Mouse (Mus musculus): ENCODE results near the gene Cdkn2b. TPM values are rescaled to one million over a fixed set of nuclear protein-coding genes. Genes with fewer than 3 reads are reported as not detected.

Gene Cdkn2b
- total RNA-seq (2021), result 3.0 and 3.8 TPM in 2 replicates
- long read RNA-seq, experiment 1, partial matches to known transcripts, result 0 of 3 reads
- long read RNA-seq, experiment 1, other reads (novel, unspliced or antisense), result 0 of 3 reads
- long read RNA-seq, experiment 2, transcript Cdkn2b-201 (2 exons, 1,390 nt), result major isoform, 6 of 8 reads
- long read RNA-seq, experiment 2, partial matches to known transcripts, result 0 of 8 reads
- long read RNA-seq, experiment 2, other reads (novel, unspliced or antisense), result 2 of 8 reads

DNA sequence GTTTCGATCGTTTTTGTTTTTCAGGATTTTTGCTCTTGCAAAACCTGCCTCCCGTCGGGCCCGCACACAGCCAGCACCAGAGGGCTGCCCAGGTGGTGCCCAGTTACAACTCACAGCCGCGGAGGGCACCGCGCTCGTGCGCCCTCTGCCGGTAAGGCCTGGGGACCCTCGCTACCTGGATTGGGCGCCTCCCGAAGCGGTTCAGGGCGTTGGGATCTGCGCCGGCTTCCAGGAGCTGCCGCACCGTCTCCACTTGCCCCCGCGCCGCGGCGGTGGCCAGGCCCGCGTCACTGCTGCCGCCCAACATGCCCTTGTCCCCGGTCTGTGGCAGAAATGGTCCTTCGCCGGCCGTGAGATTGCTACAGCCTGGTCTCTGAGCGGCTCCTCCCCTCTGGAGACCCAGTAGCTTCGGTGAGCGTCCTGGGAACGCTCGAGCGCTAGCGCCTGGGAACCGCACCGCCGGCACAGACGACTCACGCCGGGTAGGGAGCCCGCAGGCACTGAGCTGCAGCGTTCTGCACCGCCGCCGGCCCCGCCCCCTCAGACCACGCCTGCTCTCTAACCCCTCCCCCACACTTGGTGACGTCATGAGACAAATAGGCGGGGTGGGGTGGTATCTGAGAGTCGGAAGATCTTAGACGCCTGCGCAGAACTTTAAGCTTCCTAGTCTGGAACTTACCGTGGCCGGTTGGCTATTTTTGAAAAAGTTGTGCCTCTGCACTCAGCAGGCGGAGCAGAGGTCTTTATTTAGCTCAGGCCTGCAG lies at the start of gene Cdkn2b:
Cdkn2b (minus strand) TSS at position 549 of the 764 bp plus-strand sequence.
- peak; percentile 97 for DNase-seq

- peak; percentile 45 for DNase-seq
Measured at GRCm38 (mm10) chr4:89360349-89360748, 49.5 kb upstream of the Cdkn2b start.

DNA sequence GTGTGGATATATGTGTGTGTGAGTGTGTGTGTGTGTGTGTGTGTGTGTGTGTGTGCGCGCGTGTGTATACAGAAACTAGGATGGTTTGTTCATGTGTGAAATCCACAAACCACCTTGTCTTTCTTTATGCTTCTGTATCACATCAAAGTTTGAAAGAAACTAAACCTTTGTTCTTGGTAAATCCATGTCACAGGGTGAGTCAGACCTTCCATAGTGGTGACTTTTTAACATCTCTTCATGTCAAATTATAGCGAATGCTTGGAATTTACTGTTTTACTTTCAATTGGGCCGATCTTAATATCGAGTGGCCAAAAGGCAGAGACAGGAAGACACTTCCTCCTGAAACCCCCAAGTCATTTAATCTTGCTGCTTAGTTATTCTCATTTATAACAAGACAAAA lies 48.7 kb upstream of the Cdkn2b start:
- DNase-seq, result no peak

- no peak for DNase-seq
Measured at GRCm38 (mm10) chr4:89353935-89354334, 43.1 kb upstream of the Cdkn2b start.

DNA sequence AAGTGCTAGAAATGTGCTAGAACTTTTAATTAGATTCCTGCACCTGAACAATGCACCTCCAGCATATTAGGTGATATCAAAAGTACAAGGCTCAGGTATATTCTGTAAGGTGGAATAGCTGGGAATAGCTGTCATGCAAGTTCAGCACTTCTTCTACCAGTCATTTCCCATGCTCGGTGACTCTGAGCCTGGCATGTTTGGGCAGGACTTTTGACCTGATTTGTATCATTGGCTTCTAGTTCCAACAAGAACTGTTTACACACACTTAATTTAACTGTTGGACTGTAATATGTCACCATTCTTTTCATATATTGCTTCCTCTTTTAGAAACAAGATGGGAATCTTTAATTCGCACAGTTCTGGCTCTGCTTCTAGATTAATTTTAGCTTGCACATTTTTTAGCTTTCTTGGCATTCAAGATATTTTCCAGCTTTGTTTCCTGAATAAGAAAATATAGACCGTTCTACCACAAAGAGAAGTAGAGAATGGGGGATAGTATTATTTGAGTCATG lies 42.3 kb upstream of the Cdkn2b start:
- no peak for DNase-seq

DNA sequence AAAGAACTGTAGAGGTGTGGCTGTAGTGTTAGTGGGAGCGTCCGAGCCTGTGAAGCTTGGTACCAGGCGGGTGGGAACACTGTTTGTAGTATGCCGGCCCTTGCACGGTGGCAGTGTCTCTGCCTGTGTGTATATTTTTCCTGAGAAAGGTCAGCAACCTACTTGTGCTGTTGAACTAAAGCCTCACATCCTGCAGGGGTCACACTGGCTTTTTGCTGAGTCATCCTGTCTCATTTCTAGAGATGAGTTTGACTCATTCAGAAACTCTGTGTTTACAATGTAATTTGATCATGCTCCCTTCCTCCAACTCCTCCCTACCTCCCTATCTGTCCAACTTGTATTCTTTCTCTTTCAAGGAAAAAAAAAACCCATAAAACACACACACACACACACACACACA lies 40.6 kb upstream of the Cdkn2b start:
- DNase-seq, result peak; percentile 39

GRCm38 (mm10) chr4:89350938-89351451 lies 40.2 kb upstream of the Cdkn2b start:
- no peak for DNase-seq

- DNase-seq, result no peak
Measured at GRCm38 (mm10) chr4:89350391-89350790, 39.6 kb upstream of the Cdkn2b start.

DNA sequence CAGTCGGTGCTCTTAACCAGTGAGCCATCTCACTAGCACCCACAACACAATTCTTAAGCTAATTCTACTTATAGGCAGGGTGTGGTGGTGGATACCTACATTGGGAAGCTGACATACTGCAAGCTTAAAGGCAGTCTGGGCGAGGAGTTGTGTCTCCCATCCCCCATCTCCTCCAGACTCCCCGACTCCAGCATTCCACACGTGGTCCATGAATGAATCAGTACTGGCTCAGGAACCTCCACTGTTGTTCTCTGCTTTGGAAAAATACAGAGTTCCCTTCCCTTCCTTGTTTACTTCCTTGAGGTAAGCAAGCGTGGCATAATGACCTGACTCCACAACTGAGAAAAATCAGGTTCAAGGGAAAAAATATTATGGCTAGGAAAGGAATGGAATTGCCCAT lies 38.0 kb upstream of the Cdkn2b start:
- DNase-seq, result no peak

DNA sequence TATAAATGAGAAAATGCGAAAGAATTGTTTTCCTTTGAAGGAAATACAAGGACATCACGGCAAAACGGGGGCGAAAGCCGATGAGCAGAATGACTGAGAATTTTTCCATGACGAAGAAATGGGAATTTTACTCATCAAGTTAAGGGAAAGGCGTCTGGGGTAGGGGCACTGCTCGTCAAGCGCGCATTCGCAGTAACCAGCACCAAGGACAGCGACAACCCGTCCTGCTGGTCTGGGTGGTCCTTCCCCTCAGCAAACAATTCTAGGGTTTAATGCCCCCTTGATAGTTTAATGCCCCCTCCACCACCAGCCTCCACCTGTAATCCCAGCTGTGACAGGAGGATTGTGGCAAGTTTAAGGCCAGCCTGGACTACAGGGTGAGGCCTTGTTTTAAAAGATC lies 2.6 kb upstream of the Cdkn2b start:
- peak; percentile 41 for DNase-seq

- DNase-seq, result no peak
Measured at GRCm38 (mm10) chr4:89309996-89310395, 843 bp downstream of the Cdkn2b start.

- no peak for DNase-seq
Measured at GRCm38 (mm10) chr4:89308001-89308400, 2.8 kb downstream of the Cdkn2b start.

- DNase-seq, result no peak
Measured at GRCm38 (mm10) chr4:89306798-89307365, 4.0 kb downstream of the Cdkn2b start.

- no peak for DNase-seq
Measured at GRCm38 (mm10) chr4:89305691-89306090, 5.1 kb downstream of the Cdkn2b start.

GRCm38 (mm10) chr4:89303281-89303995 lies 7.4 kb downstream of the Cdkn2b start:
- DNase-seq, result no peak

- DNase-seq, result no peak
Measured at GRCm38 (mm10) chr4:89302129-89302528, 8.7 kb downstream of the Cdkn2b start.

DNA sequence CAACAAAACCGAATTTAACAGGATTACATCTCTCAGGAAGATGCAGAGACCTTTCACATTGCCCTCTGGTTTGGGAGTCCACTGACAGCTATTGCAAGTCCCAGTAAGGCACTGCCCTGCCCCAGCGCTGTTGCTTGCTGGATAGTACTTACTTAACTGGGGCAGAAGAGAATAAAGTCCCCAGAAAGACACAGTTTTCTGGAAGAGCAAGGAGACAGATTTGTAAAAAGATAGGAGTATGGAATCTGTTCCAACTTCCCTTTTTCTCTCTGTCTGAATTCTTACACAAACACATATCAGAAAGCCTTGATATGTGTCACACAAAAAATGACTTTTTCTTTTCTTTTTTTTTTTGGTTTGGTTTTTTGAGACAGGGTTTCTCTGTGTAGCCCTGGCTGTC lies 11.1 kb downstream of the Cdkn2b start:
- no peak for DNase-seq

DNA sequence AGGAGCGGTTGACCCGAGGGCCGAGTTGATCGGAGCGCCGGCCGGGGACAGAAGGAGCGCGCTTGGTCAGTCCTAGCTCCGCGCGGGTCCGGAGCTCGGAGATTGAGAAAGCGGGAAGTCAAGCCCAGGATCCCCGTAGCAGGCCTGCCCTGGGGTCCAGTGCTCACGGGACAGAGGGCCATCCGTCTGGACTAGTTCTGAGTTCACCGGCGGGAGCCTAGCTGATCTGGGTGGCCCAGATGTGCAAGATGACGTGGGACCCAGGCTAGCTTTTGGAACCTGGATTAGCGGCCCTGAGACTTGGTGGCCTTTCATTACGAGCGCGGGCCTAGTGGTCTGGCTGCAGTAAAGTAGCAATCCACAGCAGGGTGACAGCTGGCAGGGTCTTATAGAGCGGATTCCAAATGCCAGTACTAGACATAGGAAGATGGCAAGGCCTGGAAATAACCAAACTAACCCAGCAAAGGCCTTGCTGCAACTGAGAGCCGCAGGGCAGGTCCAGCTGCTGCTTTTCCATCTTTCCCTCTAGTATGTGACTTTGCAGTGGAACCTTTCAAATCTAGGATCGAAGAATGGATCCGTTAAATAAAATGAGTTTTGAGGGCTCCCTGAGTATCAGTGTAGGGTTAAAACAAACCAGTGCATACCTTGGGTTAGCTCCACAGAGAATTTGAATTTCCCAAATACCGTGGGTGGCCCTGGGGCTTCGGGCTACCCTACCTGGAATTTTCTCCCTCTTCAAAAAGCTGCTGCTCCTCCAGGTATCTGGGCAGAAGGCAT lies 15.2 kb downstream of the Cdkn2b start:
- DNase-seq, result no peak

- DNase-seq, result peak; percentile 89
Measured at GRCm38 (mm10) chr4:89294486-89295440, 16.1 kb downstream of the Cdkn2b start, which contains the start of gene Cdkn2a. Cdkn2a (minus strand) TSS chr4:89294653.

DNA sequence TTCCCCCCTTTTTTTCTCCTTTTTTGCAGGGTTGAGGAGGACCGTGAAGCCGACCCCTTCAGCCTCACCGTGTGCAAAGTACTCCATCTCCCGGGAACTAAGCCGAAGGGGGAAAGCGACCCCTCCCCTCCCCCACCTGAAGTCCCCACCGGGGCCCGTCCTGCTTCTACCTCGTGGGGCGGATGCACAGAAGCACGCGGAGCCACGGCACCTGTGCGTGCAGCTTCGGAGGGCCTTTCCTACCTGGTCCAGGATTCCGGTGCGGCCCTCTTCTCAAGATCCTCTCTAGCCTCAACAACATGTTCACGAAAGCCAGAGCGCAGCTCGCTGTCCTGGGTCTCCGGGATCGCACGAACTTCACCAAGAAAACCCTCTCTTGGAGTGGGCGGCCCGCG lies 16.8 kb downstream of the Cdkn2b start:
- no peak for DNase-seq
